Mouse (Mus musculus) liver, embryonic 12.5 days (tissue): ENCODE measurements around the gene Tprn. TPM values are rescaled to one million over a fixed set of nuclear protein-coding genes. Genes with fewer than 3 reads are reported as not detected.
A peak's percentile ranks its signal among the peaks of the same experiment; 100 is the strongest.
"Not testable (repeated sequence)": the region's sequence is repeated elsewhere in the genome, so short reads cannot be mapped to it uniquely, and the experiment has no call there.

Source experiments
- ATAC-seq: fragments of 200-750 bp; cut with Nextera tagmentation; 2 replicates; pipeline ENCODE4 v1.8.0; 2017; ENCODE audit warnings: moderate number of reproducible peaks, mild to moderate bottlenecking, moderate library complexity
- H3K27ac ChIP-seq: fragments of 300-500 bp; sonication (generic); 2 replicates; pipeline ENCODE4 v1.5.1; 2016; ENCODE audit warnings: mild to moderate bottlenecking
- H3K27me3 ChIP-seq: fragments of 300-500 bp; sonication (generic); replicated peaks from 2 replicates; pipeline ENCODE4 v1.6.1; 2016; ENCODE audit warnings: mild to moderate bottlenecking, moderate library complexity
- H3K36me3 ChIP-seq: fragments of 300-500 bp; sonication (generic); 2 replicates; pipeline ENCODE4 v1.6.1; 2016; ENCODE audit warnings: mild to moderate bottlenecking, moderate library complexity
- H3K4me1 ChIP-seq: fragments of 300-500 bp; sonication (generic); 2 replicates; pipeline ENCODE4 v1.6.1; 2016
- H3K4me2 ChIP-seq: fragments of 300-500 bp; sonication (generic); 2 replicates; pipeline ENCODE4 v1.6.1; 2016; ENCODE audit warnings: mild to moderate bottlenecking, moderate library complexity
- H3K4me3 ChIP-seq: fragments of 300-500 bp; sonication (generic); 2 replicates; pipeline ENCODE4 v1.5.1; 2016; ENCODE audit warnings: mild to moderate bottlenecking, moderate library complexity
- H3K9ac ChIP-seq: fragments of 300-500 bp; sonication (generic); 2 replicates; pipeline ENCODE4 v1.6.1; 2016; ENCODE audit warnings: mild to moderate bottlenecking, moderate library complexity
- H3K9me3 ChIP-seq: fragments of 300-500 bp; sonication (generic); replicated peaks from 2 replicates; pipeline ENCODE4 v1.6.1; 2016; ENCODE audit warnings: mild to moderate bottlenecking, moderate library complexity
- WGBS: fragments of 180-500 bp; shearing (Covaris S2); methylation state at CpG from one replicate; pipeline ENCODE4 v1.1.7; 2016; ENCODE audit not compliant: insufficient replicate concordance; 5-methylcytosine and 5-hydroxymethylcytosine counted together
- polyA plus RNA-seq: library from polyadenylated mRNA; unstranded; fragments of >200 nt; fragmentation: Nextera tagmentation; extraction: Ambion mirVana; gene quantifications from 2 replicates; pipeline ENCODE4 v1.2.1, GENCODE M21; 2016

Gene Tprn
- polyA plus RNA-seq, 1 experiment from 2014 or later, result 9.0 TPM

- Histone ChIP-seq H3K36me3 (no peaks in the 10 kb centered on the region), H3K4me2 (no peak overlapping the region), H3K4me1 (peaks cover 50% of the 10 kb centered on the region), H3K9me3 (no peaks in the 10 kb centered on the region), H3K9ac (no peak overlapping the region), H3K4me3 (no peak overlapping the region), H3K27me3 (peaks cover 48% of the 10 kb centered on the region), H3K27ac (no peak overlapping the region)
- WGBS, result 76% methylated on average over 3 of the region's 3 CpGs
- ATAC-seq, result no peak
Observed at GRCm38 (mm10) chr2:25239766-25240165, 22.7 kb upstream of the Tprn start.

- H3K27ac ChIP-seq, result no peak overlapping the region
- no peak for ATAC-seq
Observed at GRCm38 (mm10) chr2:25240310-25240709, 22.1 kb upstream of the Tprn start.

GRCm38 (mm10) chr2:25240723-25241437 lies 21.5 kb upstream of the Tprn start:
- Histone ChIP-seq H3K27me3 (peaks cover 38% of the 10 kb centered on the region), H3K4me2 (peak overlapping the region; percentile 84), H3K36me3 (peaks cover 9% of the 10 kb centered on the region), H3K27ac (peak overlapping the region; percentile 45; the same call in 1 of the 2 replicates), H3K9me3 (no peaks in the 10 kb centered on the region), H3K4me1 (peaks cover 46% of the 10 kb centered on the region), H3K9ac (peak overlapping the region; percentile 28; the same call in 1 of the 2 replicates), H3K4me3 (peak overlapping the region; percentile 58)
- under 1% methylated on average over 29 of the region's 29 CpGs for WGBS
- ATAC-seq, result peak; percentile 76

More at GRCm38 (mm10) chr2:25240310-25240709, 22.1 kb upstream of the Tprn start:
- Histone ChIP-seq H3K36me3 (peaks cover 3% of the 10 kb centered on the region; the same call in 1 of the 2 replicates), H3K9ac (0 out of 2 replicates have a peak overlapping the region, but pooled peaks have one; percentile 28), H3K4me1 (peaks cover 50% of the 10 kb centered on the region), H3K9me3 (no peaks in the 10 kb centered on the region), H3K27me3 (peaks cover 44% of the 10 kb centered on the region), H3K4me3 (peak overlapping the region; percentile 58), H3K4me2 (peak overlapping the region; percentile 84)
- WGBS, result 49% methylated on average over 8 of the region's 8 CpGs

- peak; percentile 11; the same call in 1 of the 2 replicates for ATAC-seq
- peaks cover 14% of the 10 kb centered on the region for H3K36me3 ChIP-seq
- H3K4me2 ChIP-seq, result peak overlapping the region; percentile 84
- peaks cover 34% of the 10 kb centered on the region for H3K27me3 ChIP-seq
- H3K4me1 ChIP-seq, result peaks cover 41% of the 10 kb centered on the region
- 14% methylated on average over 6 of the region's 6 CpGs for WGBS
- H3K27ac ChIP-seq, result no peak overlapping the region
- no peaks in the 10 kb centered on the region for H3K9me3 ChIP-seq
- peak overlapping the region; percentile 58 for H3K4me3 ChIP-seq
- no peak overlapping the region for H3K9ac ChIP-seq
Observed at GRCm38 (mm10) chr2:25241438-25241775, 21.0 kb upstream of the Tprn start.

- Histone ChIP-seq H3K27me3 (peaks cover 30% of the 10 kb centered on the region), H3K4me2 (peak within 1 kb of the TSS; percentile 84), H3K27ac (no peak within 1 kb of the TSS), H3K36me3 (peaks cover 21% of the 10 kb centered on the region), H3K4me3 (peak within 1 kb of the TSS; percentile 58), H3K9me3 (no peaks in the 10 kb centered on the region), H3K4me1 (peaks cover 36% of the 10 kb centered on the region), H3K9ac (peak within 1 kb of the TSS; percentile 53)
- under 1% methylated on average over 35 of the region's 59 CpGs for WGBS
- no peak for ATAC-seq
Observed at GRCm38 (mm10) chr2:25242101-25242506, 20.3 kb upstream of the Tprn start, which contains the start of the genes Rnf208 and Cysrt1. Gene Rnf208 (plus strand): TSS chr2:25242255. Gene Cysrt1 (minus strand): TSS chr2:25242452.

GRCm38 (mm10) chr2:25243342-25243741 lies 19.1 kb upstream of the Tprn start:
- Histone ChIP-seq H3K27ac (no peak overlapping the region), H3K9me3 (no peaks in the 10 kb centered on the region), H3K27me3 (peaks cover 30% of the 10 kb centered on the region), H3K36me3 (peaks cover 33% of the 10 kb centered on the region), H3K4me1 (peaks cover 36% of the 10 kb centered on the region), H3K4me3 (no peak overlapping the region), H3K9ac (no peak overlapping the region), H3K4me2 (no peak overlapping the region)
- WGBS, result 72% methylated on average over 8 of the region's 8 CpGs
- ATAC-seq, result no peak

- no peak overlapping the region for H3K4me3 ChIP-seq
- H3K27ac ChIP-seq, result no peak overlapping the region
- no peaks in the 10 kb centered on the region for H3K9me3 ChIP-seq
- H3K4me2 ChIP-seq, result no peak overlapping the region
- ATAC-seq, result no peak
- no peak overlapping the region for H3K9ac ChIP-seq
- H3K36me3 ChIP-seq, result peaks cover 41% of the 10 kb centered on the region
- peaks cover 30% of the 10 kb centered on the region for H3K27me3 ChIP-seq
- H3K4me1 ChIP-seq, result peaks cover 36% of the 10 kb centered on the region
- WGBS, result 76% methylated on average over 4 of the region's 4 CpGs
Observed at GRCm38 (mm10) chr2:25244144-25244543, 18.3 kb upstream of the Tprn start.

- H3K9me3 ChIP-seq, result no peaks in the 10 kb centered on the region
- no peak within 1 kb of the TSS for H3K4me3 ChIP-seq
- peaks cover 16% of the 10 kb centered on the region for H3K4me1 ChIP-seq
- no peak within 1 kb of the TSS for H3K9ac ChIP-seq
- no peak for ATAC-seq
- peaks cover 64% of the 10 kb centered on the region for H3K36me3 ChIP-seq
- no peak within 1 kb of the TSS for H3K4me2 ChIP-seq
- H3K27ac ChIP-seq, result no peak within 1 kb of the TSS
- WGBS, result 77% methylated on average over 10 of the region's 10 CpGs
- H3K27me3 ChIP-seq, result peaks cover 26% of the 10 kb centered on the region
Observed at GRCm38 (mm10) chr2:25246183-25247072, 16.0 kb upstream of the Tprn start, which contains the start of gene AL732309.1. Gene AL732309.1 (minus strand): TSS chr2:25246863.

GRCm38 (mm10) chr2:25252331-25252730 lies 10.1 kb upstream of the Tprn start:
- no peak overlapping the region for H3K4me2 ChIP-seq
- no peak for ATAC-seq
- H3K4me3 ChIP-seq, result no peak overlapping the region
- 83% methylated on average over 1 of the region's 1 CpGs for WGBS
- H3K36me3 ChIP-seq, result peaks cover 63% of the 10 kb centered on the region
- no peak overlapping the region for H3K27ac ChIP-seq
- no peaks in the 10 kb centered on the region for H3K27me3 ChIP-seq
- no peak overlapping the region for H3K9ac ChIP-seq
- H3K4me1 ChIP-seq, result peaks cover 23% of the 10 kb centered on the region
- H3K9me3 ChIP-seq, result no peaks in the 10 kb centered on the region

- Histone ChIP-seq H3K27ac (peak within 1 kb of the TSS; percentile 85), H3K27me3 (no peaks in the 10 kb centered on the region), H3K4me2 (peak within 1 kb of the TSS; percentile 88), H3K9me3 (no peaks in the 10 kb centered on the region), H3K36me3 (peaks cover 33% of the 10 kb centered on the region), H3K4me1 (peaks cover 23% of the 10 kb centered on the region), H3K4me3 (peak within 1 kb of the TSS; percentile 99), H3K9ac (peak within 1 kb of the TSS; percentile 85)
- peak; percentile 86 for ATAC-seq
- 1% methylated on average over 39 of the region's 39 CpGs for WGBS
Observed at GRCm38 (mm10) chr2:25255284-25255779, 7.1 kb upstream of the Tprn start, which contains the start of gene Tmem203. Gene Tmem203 (plus strand): TSS chr2:25255439.

GRCm38 (mm10) chr2:25256443-25257109 lies 5.8 kb upstream of the Tprn start:
- 0 out of 2 replicates have a peak overlapping the region, but pooled peaks have one; percentile 85 for H3K27ac ChIP-seq
- H3K9me3 ChIP-seq, ATAC-seq, H3K27me3 ChIP-seq: not testable (repeated sequence)
- H3K4me1 ChIP-seq, result peaks cover 27% of the 10 kb centered on the region
- peak overlapping the region; percentile 88 for H3K4me2 ChIP-seq
- WGBS, result 39% methylated on average over 12 of the region's 12 CpGs
- H3K9ac ChIP-seq, result peak overlapping the region; percentile 85
- H3K4me3 ChIP-seq, result peak overlapping the region; percentile 99
- peaks cover 21% of the 10 kb centered on the region for H3K36me3 ChIP-seq
